Mouse (Mus musculus): ENCODE measurements around the gene Sgf29. TPM values are rescaled to one million over a fixed set of nuclear protein-coding genes. Genes with fewer than 3 reads are reported as not detected.
A peak's percentile ranks its signal among the peaks of the same experiment; 100 is the strongest.

Gene Sgf29
- polyA plus RNA-seq, 1 experiment from 2014 or later, result 53.8 TPM

- H3K9ac ChIP-seq, result no peak overlapping the region
- H3K27me3 ChIP-seq (replicated peaks), result peaks cover 15% of the 10 kb centered on the region; the same call in 1 of the 2 replicates
- H3K27ac ChIP-seq, result no peak overlapping the region
- WGBS, result 0% methylated on average over 11 of the region's 11 CpGs
- peaks cover 24% of the 10 kb centered on the region for H3K4me1 ChIP-seq
- H3K9me3 ChIP-seq, result no peaks in the 10 kb centered on the region
- no peaks in the 10 kb centered on the region for H3K36me3 ChIP-seq
- peak; percentile 51 for ATAC-seq (ENCODE audit: insufficient read depth, low FRiP score, low read depth)
- 0 out of 2 replicates have a peak overlapping the region, but pooled peaks have one; percentile 4 for H3K4me3 ChIP-seq (replicated peaks)
- H3K4me2 ChIP-seq, result peak overlapping the region; percentile 1; the same call in 1 of the 2 replicates
Measured at GRCm38 (mm10) chr7:126701070-126701469, 52.0 kb downstream of the Sgf29 start.

GRCm38 (mm10) chr7:126701559-126702357 lies 52.6 kb downstream of the Sgf29 start:
- Histone ChIP-seq H3K36me3 (no peaks in the 10 kb centered on the region), H3K4me1 (peaks cover 18% of the 10 kb centered on the region), H3K9me3 (no peaks in the 10 kb centered on the region), H3K27me3 (replicated peaks) (peaks cover 15% of the 10 kb centered on the region; the same call in 1 of the 2 replicates), H3K27ac (peak overlapping the region; percentile 4; the same call in 1 of the 2 replicates), H3K9ac (no peak overlapping the region), H3K4me3 (replicated peaks) (0 out of 2 replicates have a peak overlapping the region, but pooled peaks have one; percentile 8), H3K4me2 (peak overlapping the region; percentile 1; the same call in 1 of the 2 replicates)
- 53% methylated on average over 24 of the region's 24 CpGs for WGBS
- ATAC-seq (ENCODE audit: insufficient read depth, low FRiP score, low read depth), result no peak

- no peaks in the 10 kb centered on the region for H3K9me3 ChIP-seq
- H3K36me3 ChIP-seq, result no peaks in the 10 kb centered on the region
- peaks cover 15% of the 10 kb centered on the region; the same call in 1 of the 2 replicates for H3K27me3 ChIP-seq (replicated peaks)
- 0 out of 2 replicates have a peak overlapping the region, but pooled peaks have one; percentile 1 for H3K4me2 ChIP-seq
- peak overlapping the region; percentile 4; the same call in 1 of the 2 replicates for H3K27ac ChIP-seq
- H3K4me3 ChIP-seq (replicated peaks), result 0 out of 2 replicates have a peak overlapping the region, but pooled peaks have one; percentile 8
- H3K4me1 ChIP-seq, result peaks cover 16% of the 10 kb centered on the region
- ATAC-seq (ENCODE audit: insufficient read depth, low FRiP score, low read depth), result no peak
- 75% methylated on average over 6 of the region's 6 CpGs for WGBS
- H3K9ac ChIP-seq, result no peak overlapping the region
Measured at GRCm38 (mm10) chr7:126702358-126702757, 53.2 kb downstream of the Sgf29 start.

GRCm38 (mm10) chr7:126702861-126703756 lies 54.0 kb downstream of the Sgf29 start:
- H3K27ac ChIP-seq, result no peak overlapping the region
- no peaks in the 10 kb centered on the region for H3K9me3 ChIP-seq
- no peak overlapping the region for H3K9ac ChIP-seq
- H3K4me3 ChIP-seq (replicated peaks), result peak overlapping the region; percentile 43
- no peak for ATAC-seq (ENCODE audit: insufficient read depth, low FRiP score, low read depth)
- 0 out of 2 replicates have a peak overlapping the region, but pooled peaks have one; percentile 82 for H3K4me2 ChIP-seq
- peaks cover 15% of the 10 kb centered on the region; the same call in 1 of the 2 replicates for H3K27me3 ChIP-seq (replicated peaks)
- WGBS, result 70% methylated on average over 12 of the region's 12 CpGs
- H3K4me1 ChIP-seq, result peaks cover 16% of the 10 kb centered on the region
- no peaks in the 10 kb centered on the region for H3K36me3 ChIP-seq

- Histone ChIP-seq H3K36me3 (no peaks in the 10 kb centered on the region), H3K9ac (no peak overlapping the region), H3K27ac (no peak overlapping the region), H3K4me3 (replicated peaks) (peak overlapping the region; percentile 43), H3K4me2 (peak overlapping the region; percentile 82), H3K9me3 (no peaks in the 10 kb centered on the region), H3K27me3 (replicated peaks) (peaks cover 15% of the 10 kb centered on the region; the same call in 1 of the 2 replicates), H3K4me1 (peaks cover 16% of the 10 kb centered on the region)
- 22% methylated on average over 7 of the region's 7 CpGs for WGBS
- ATAC-seq (ENCODE audit: insufficient read depth, low FRiP score, low read depth), result no peak
Measured at GRCm38 (mm10) chr7:126703757-126704077, 54.6 kb downstream of the Sgf29 start.

- H3K27ac ChIP-seq, result no peak overlapping the region
- WGBS, result 2% methylated on average over 39 of the region's 39 CpGs
- H3K4me3 ChIP-seq (replicated peaks), result peak overlapping the region; percentile 43
- H3K36me3 ChIP-seq, result no peaks in the 10 kb centered on the region
- ATAC-seq (ENCODE audit: insufficient read depth, low FRiP score, low read depth), result peak; percentile 59
- H3K27me3 ChIP-seq (replicated peaks), result peaks cover 15% of the 10 kb centered on the region; the same call in 1 of the 2 replicates
- H3K9ac ChIP-seq, result 0 out of 2 replicates have a peak overlapping the region, but pooled peaks have one; percentile 7
- H3K4me1 ChIP-seq, result peaks cover 16% of the 10 kb centered on the region
- no peaks in the 10 kb centered on the region for H3K9me3 ChIP-seq
- H3K4me2 ChIP-seq, result peak overlapping the region; percentile 82
Measured at GRCm38 (mm10) chr7:126704121-126704980, 55.2 kb downstream of the Sgf29 start.

- Histone ChIP-seq H3K27me3 (replicated peaks) (peaks cover 15% of the 10 kb centered on the region; the same call in 1 of the 2 replicates), H3K9ac (no peak within 1 kb of the TSS), H3K4me2 (no peak within 1 kb of the TSS), H3K9me3 (no peaks in the 10 kb centered on the region), H3K36me3 (no peaks in the 10 kb centered on the region), H3K4me1 (peaks cover 14% of the 10 kb centered on the region), H3K27ac (no peak within 1 kb of the TSS), H3K4me3 (replicated peaks) (no peak within 1 kb of the TSS)
- 79% methylated on average over 19 of the region's 19 CpGs for WGBS
- no peak for ATAC-seq (ENCODE audit: insufficient read depth, low FRiP score, low read depth)
Measured at GRCm38 (mm10) chr7:126707442-126708174, 58.5 kb downstream of the Sgf29 start, which contains the start of gene Coro1a. Gene Coro1a (minus strand): TSS chr7:126707787.

GRCm38 (mm10) chr7:126708175-126708952 lies 59.3 kb downstream of the Sgf29 start:
- no peak for ATAC-seq (ENCODE audit: insufficient read depth, low FRiP score, low read depth)

GRCm38 (mm10) chr7:126710266-126710665 lies 61.2 kb downstream of the Sgf29 start:
- no peak for ATAC-seq (ENCODE audit: insufficient read depth, low FRiP score, low read depth)
- 0 out of 2 replicates have a peak, but pooled peaks cover 1% of the 10 kb centered on the region for H3K27me3 ChIP-seq (replicated peaks)
- WGBS, result 69% methylated on average over 4 of the region's 4 CpGs
- no peak overlapping the region for H3K9ac ChIP-seq
- H3K36me3 ChIP-seq, result no peaks in the 10 kb centered on the region
- no peaks in the 10 kb centered on the region for H3K9me3 ChIP-seq
- 0 out of 2 replicates have a peak, but pooled peaks cover under 1% of the 10 kb centered on the region for H3K4me1 ChIP-seq
- no peak overlapping the region for H3K4me3 ChIP-seq (replicated peaks)
- H3K27ac ChIP-seq, result no peak overlapping the region
- H3K4me2 ChIP-seq, result no peak overlapping the region

More at GRCm38 (mm10) chr7:126708175-126708952, 59.3 kb downstream of the Sgf29 start:
- Histone ChIP-seq H3K9me3 (no peaks in the 10 kb centered on the region), H3K4me2 (no peak overlapping the region), H3K4me3 (replicated peaks) (no peak overlapping the region), H3K36me3 (no peaks in the 10 kb centered on the region), H3K27me3 (replicated peaks) (peaks cover 15% of the 10 kb centered on the region; the same call in 1 of the 2 replicates), H3K9ac (no peak overlapping the region), H3K27ac (no peak overlapping the region), H3K4me1 (peaks cover 14% of the 10 kb centered on the region)
- WGBS, result 81% methylated on average over 10 of the region's 10 CpGs

- Histone ChIP-seq H3K36me3 (no peaks in the 10 kb centered on the region), H3K4me1 (no peaks in the 10 kb centered on the region), H3K4me2 (no peak overlapping the region), H3K27ac (no peak overlapping the region), H3K4me3 (replicated peaks) (no peak overlapping the region), H3K27me3 (replicated peaks) (no peaks in the 10 kb centered on the region), H3K9ac (no peak overlapping the region), H3K9me3 (no peaks in the 10 kb centered on the region)
- WGBS, result 73% methylated on average over 3 of the region's 3 CpGs
- no peak for ATAC-seq (ENCODE audit: insufficient read depth, low FRiP score, low read depth)
Measured at GRCm38 (mm10) chr7:126711910-126712309, 62.8 kb downstream of the Sgf29 start.

All from stomach, embryonic 15.5 days (tissue).